Mouse (Mus musculus) gastrocnemius, adult 2 months (tissue): ENCODE measurements around the gene Cd80. TPM values are rescaled to one million over a fixed set of nuclear protein-coding genes. Genes with fewer than 3 reads are reported as not detected.

ENCODE experiments used
- DNase-seq: peaks from one replicate; pipeline ENCODE4 v3.0.0; 2022
- H3K27ac ChIP-seq: fragments of 200-600 bp; 2 replicates; pipeline ENCODE4 v1.8.1; 2022; ENCODE audit warnings: mild to moderate bottlenecking
- H3K4me3 ChIP-seq: fragments of 200-600 bp; 2 replicates; pipeline ENCODE4 v1.8.1; 2022; ENCODE audit warnings: mild to moderate bottlenecking, moderate library complexity
- CTCF ChIP-seq: fragments of 200-600 bp; IDR thresholded peaks from 2 replicates; pipeline ENCODE4 v1.8.1; 2022; ENCODE audit warnings: antibody characterized with exemption, mild to moderate bottlenecking, moderate library complexity
- intact Hi-C: fragments of 180-260 bp; cut with DNase I; formaldehyde crosslinking; loops from one replicate; pipeline ENCODE4 v1.15.1; 2025
- long read RNA-seq, 2 experiments: library from polyadenylated mRNA; stranded (forward); transcript quantifications; one replicate each; pipeline ENCODE4 v2.0.0; 2021
- total RNA-seq, 2 experiments: library from RNA; stranded (reverse); gene quantifications; 2 replicates each; pipeline ENCODE4 v1.2.3; 2021

Gene Cd80
- under 1 TPM; 0.13 to 0.31 TPM for total RNA-seq
- long read RNA-seq, experiment 1, partial matches to known transcripts, result 0 of 52 reads
- long read RNA-seq, experiment 1, other reads (novel, unspliced or antisense), result 52 of 52 reads
- long read RNA-seq, experiment 2, partial matches to known transcripts, result 0 of 43 reads
- long read RNA-seq, experiment 2, other reads (novel, unspliced or antisense), result 43 of 43 reads

DNA sequence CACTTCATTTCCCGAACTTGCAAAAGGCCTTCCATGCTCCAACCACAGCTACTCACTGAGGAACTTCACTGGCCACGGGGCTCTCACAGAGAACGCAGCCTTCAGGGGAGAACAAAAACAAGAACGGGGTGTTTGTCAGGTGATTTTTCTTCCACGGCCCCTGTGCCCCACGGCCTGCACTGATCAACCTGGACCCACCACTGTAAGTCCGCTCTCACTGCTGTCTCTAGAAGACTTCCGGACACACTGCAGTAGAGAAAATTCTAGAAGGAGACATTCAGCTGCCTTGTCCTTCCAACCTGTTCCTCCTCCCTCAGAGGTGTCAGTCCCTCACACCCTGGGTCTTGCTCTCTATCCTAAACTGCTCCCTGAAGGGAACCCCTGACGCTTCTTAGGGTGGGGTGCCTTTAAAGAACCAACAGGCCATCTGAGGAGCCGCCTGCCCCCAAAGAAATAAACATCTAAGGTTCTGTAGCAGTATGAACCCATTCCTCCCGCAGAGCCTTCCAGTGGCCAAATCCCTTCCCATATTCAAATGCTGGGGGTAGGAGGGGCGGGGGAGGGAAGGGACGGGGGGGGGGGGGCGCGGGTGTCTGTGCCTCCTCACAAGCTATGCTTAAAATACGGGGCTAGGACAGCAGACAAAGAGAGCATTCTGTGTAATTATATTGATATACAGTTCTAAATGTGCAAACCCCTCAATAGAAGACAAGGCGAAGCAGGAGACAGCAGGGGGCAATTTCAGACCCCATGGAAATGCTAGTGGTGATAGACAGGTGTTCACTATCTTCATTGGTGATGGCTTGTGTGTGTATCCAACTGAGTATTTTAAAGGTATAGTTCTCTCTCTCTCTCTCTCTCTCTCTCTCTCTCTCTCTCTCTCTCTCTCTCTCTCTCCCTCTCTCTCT is at the start of gene Cd80:
Gene Cd80, plus strand, starts transcription at position 51 of the 908 bp plus-strand sequence.
- no peak within 1 kb of the TSS for H3K27ac ChIP-seq
- intact Hi-C loops, result no loop called here
- no peak for DNase-seq
- no peak within 1 kb of the TSS for H3K4me3 ChIP-seq
- no peak for TF ChIP-seq CTCF

DNA sequence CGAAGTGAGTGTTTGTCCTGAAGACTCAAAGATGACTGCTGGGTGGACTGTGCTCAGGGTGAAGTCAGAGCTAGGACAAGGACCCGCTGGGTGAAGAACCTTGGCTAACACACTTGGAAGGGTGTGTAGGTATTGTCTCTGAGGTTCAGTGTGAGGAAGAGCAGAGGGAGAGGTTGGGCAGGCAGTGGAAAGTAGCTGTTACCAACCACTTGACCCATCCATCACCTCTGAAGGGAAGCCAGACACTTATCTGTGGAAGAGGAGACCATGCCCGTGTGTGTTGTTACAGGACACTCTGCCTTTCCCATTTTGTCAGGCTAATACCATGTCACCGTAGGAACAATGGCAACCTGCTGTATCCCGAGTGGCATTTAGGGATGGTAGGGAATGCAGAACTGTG is 49.1 kb upstream of the Cd80 start:
- DNase-seq, result no peak
- no peak for TF ChIP-seq CTCF
- intact Hi-C loops, result no loop called here
- H3K4me3 ChIP-seq, result no peak overlapping the region
- no peak overlapping the region for H3K27ac ChIP-seq

GRCm38 (mm10) chr16:38406708-38407107 is 48.7 kb upstream of the Cd80 start:
- no peak for DNase-seq
- Histone ChIP-seq H3K4me3 (no peak overlapping the region), H3K27ac (no peak overlapping the region)
- intact Hi-C loops, result no loop called here
- no peak for TF ChIP-seq CTCF

DNA sequence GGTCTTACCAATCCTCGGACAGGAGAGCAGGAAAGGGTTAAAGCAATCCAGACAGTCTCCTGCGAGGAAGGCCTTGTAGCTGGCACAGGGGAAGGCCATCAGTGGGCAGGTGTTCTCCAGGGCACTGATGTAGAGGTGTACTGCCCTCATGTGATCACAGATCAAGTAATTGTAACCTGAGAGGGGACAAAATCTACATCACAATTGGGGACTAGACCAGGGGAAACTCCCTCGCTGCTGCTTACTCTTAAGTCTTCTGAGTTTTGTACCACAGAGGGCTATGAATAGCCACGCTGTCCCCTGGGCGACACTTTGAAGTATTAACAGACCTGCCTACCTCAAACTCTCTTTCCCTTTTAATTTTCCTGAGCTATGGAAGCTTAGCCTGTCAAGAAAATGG is 47.8 kb upstream of the Cd80 start:
- no peak overlapping the region for H3K4me3 ChIP-seq
- TF ChIP-seq CTCF, result no peak
- no peak for DNase-seq
- intact Hi-C loops, result no loop called here
- no peak overlapping the region for H3K27ac ChIP-seq

- TF ChIP-seq CTCF, result no peak
- Histone ChIP-seq H3K4me3 (no peak overlapping the region), H3K27ac (no peak overlapping the region)
- intact Hi-C loops, result no loop called here
- DNase-seq, result no peak
Measured at GRCm38 (mm10) chr16:38408416-38408815, 46.9 kb upstream of the Cd80 start.

GRCm38 (mm10) chr16:38414953-38415352 is 40.4 kb upstream of the Cd80 start:
- TF ChIP-seq CTCF, result no peak
- DNase-seq, result no peak
- H3K4me3 ChIP-seq, result no peak overlapping the region
- intact Hi-C loops, result no loop called here
- H3K27ac ChIP-seq, result no peak overlapping the region

DNA sequence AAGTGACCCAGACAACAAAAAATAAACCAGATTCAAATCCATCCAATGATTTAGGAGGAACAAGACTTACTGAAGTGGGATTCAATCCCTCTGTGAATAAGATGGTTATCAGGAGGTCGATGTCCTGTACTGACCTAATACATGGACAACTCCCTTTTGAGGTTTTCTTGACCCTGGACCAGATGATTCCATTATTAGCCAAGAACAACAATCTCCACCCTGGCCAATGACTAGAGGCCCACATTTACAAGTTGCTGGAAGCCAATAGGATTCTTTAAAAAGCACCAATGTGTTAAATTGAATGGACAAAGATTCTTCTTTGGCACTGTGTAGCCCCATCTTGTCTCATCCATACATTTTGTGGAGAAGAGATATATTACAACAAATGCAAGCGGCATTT is 30.0 kb upstream of the Cd80 start:
- Histone ChIP-seq H3K4me3 (no peak overlapping the region), H3K27ac (peak overlapping the region; percentile 28; the same call in 1 of the 2 replicates)
- no peak for TF ChIP-seq CTCF
- no peak for DNase-seq
- intact Hi-C loops, result no loop called here

DNA sequence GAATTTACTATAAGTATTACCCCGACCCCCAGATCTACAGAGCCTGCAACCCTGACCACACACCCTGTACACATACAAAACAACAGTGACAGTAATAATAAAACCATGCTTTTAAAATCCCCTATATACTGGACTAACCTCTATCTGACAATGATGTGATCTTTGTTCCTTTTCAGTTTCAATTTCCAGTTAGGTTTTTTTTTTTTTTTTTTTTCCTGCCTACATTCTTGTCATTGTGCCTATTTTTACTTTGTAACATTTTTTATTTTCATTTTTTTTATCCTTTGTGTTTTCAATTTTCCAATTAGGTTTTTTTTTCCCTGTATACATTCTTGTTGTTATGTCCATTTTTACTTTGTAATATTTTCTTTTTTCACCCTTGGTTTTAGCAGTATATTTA is 29.6 kb upstream of the Cd80 start:
- DNase-seq, result no peak
- no peak for TF ChIP-seq CTCF
- intact Hi-C loops, result no loop called here
- H3K4me3 ChIP-seq, result no peak overlapping the region
- peak overlapping the region; percentile 4; the same call in 1 of the 2 replicates for H3K27ac ChIP-seq

DNA sequence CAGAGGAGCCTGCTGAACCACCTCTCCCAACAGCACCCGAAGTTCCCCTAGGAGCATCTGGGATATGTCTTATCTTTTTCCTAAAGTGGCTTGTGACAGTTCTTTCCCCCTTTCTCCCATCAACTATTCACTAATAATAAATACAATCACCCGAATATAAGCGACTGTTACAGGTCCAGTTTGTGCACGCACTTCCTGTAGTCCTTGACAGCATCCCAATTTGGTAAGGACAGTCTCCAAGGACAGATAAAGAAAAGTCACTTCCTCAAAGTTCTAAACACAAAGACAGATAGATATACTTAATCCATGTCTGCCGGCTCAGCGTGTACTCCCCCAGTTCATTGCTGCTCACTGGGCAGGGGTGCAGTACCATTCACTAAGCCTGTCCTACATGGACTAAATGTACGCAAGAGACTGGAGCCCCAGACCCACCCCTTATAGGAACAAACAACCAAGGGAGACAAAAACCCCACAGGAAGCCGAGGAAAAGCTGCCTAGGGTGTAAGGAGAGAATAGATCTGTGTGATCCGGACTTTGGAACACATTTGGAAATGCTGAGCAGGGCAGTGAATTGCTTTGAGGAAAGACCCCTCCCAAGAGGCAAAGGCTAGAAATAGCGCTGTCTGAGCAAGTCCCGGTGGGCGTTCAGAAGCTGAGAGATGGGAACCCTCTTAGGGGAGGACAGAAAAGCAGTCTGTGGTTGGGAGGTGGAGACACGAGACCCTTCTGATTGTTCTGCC is 23.7 kb upstream of the Cd80 start:
- H3K4me3 ChIP-seq, result peak overlapping the region; percentile 54

DNA sequence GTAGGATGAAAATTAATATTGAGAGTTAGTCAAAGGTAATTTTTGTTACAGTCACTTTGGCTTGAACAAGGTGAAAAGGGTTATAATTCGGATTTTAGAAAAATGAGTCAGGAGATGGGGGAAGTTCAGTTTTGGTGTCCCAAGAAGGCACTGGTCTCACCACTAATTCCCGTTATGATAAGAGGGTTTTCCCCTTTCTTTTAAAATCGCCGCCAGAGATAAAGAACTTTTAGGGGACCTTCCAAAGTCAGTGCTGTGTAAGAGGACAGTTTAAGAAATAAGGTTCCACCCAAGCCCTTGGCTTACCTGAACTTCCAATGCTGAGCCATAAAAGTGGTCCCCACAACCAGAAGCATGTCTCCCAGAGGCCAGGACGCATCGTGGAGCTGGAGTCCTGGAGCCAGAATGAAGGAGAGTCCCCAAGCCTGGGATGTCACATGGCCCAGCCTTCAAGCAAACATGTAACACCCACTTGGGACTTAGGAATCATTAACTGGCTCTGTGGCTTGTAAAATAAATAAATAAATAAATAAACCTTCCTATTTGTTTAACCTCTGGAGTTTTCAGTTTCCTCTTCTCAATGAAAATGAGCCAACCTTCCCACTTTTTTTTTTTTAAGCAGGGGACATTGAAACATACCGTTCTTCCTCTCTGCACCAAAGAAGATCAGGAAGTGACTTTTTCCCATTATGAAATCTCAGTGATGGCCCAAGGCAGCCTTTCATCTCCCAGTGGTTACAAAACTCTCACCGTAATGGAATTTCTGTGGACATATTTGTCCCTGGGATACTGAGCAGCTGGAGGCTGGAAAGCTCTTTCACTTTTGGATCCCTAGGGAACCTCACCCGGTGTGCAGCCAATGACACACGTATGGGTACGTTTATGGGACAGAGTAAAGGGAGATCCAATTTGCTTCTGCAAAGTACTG is 22.6 kb upstream of the Cd80 start, which contains the start of gene Pla1a:
Gene Pla1a, minus strand, starts transcription at position 648 of the 928 bp plus-strand sequence.
- TF ChIP-seq CTCF, result no peak
- peak within 1 kb of the TSS; percentile 73 for H3K27ac ChIP-seq
- intact Hi-C loops, result no loop called here
- no peak for DNase-seq
- H3K4me3 ChIP-seq, result peak within 1 kb of the TSS; percentile 54

More for the DNA sequence above, 23.7 kb upstream of the Cd80 start:
- no peak for TF ChIP-seq CTCF
- H3K27ac ChIP-seq, result peak overlapping the region; percentile 73
- intact Hi-C loops, result no loop called here
- DNase-seq, result no peak

DNA sequence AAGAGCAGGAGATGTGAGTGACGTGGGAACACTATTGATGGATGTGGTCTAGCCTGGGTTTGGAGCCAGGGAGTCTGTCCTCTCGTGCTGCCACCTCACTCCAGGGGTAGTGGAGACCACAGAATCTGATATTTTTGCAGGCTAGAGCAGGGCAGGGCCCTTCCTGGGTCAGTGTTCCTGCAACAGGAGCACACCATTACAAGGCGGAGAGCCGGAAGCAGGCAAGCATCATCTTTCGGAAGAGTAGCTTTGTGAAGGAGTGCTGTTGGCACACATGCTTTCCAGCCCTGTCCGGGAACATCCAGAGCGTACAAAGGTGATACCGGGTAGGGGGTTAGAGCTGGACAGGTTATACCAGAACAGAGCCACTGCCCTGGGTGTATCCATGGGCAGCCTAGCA is 21.8 kb upstream of the Cd80 start:
- H3K27ac ChIP-seq, result peak overlapping the region; percentile 73; the same call in 1 of the 2 replicates
- no peak overlapping the region for H3K4me3 ChIP-seq
- intact Hi-C loops, result no loop called here
- TF ChIP-seq CTCF, result no peak
- no peak for DNase-seq

GRCm38 (mm10) chr16:38434295-38434795 is 21.0 kb upstream of the Cd80 start:
- intact Hi-C loops, result no loop called here
- Histone ChIP-seq H3K4me3 (no peak overlapping the region), H3K27ac (no peak overlapping the region)
- no peak for DNase-seq
- no peak for TF ChIP-seq CTCF
